Mouse (Mus musculus) heart, postnatal 0 days (tissue): ENCODE data around the gene Slc13a5. TPM values are rescaled to one million over a fixed set of nuclear protein-coding genes. Genes with fewer than 3 reads are reported as not detected.

Source experiments
- ATAC-seq: fragments of 200-750 bp; cut with Nextera tagmentation; 2 replicates; pipeline ENCODE4 v1.8.0; 2017; ENCODE audit warnings: low read depth, moderate number of reproducible peaks, moderate library complexity; ENCODE audit not compliant: insufficient read depth
- DNase-seq: peaks from one replicate; pipeline ENCODE4 v3.0.0-alpha.2; 2016; ENCODE audit warnings: low spot score
- H3K27ac ChIP-seq: fragments of 300-500 bp; sonication (generic); 2 replicates; pipeline ENCODE4 v1.5.1; 2014; ENCODE audit warnings: low read depth, mild to moderate bottlenecking
- H3K27me3 ChIP-seq: fragments of 300-500 bp; sonication (generic); 2 replicates; pipeline ENCODE4 v1.6.1; 2014; ENCODE audit warnings: low read length, mixed read lengths; ENCODE audit not compliant: control insufficient read depth, insufficient read depth
- H3K36me3 ChIP-seq: fragments of 300-500 bp; sonication (generic); replicated peaks from 2 replicates; pipeline ENCODE4 v1.6.1; 2014; ENCODE audit warnings: low read length, mixed read lengths; ENCODE audit not compliant: control insufficient read depth, insufficient read depth
- H3K4me1 ChIP-seq: fragments of 300-500 bp; sonication (generic); 2 replicates; pipeline ENCODE4 v1.6.1; 2014; ENCODE audit warnings: antibody characterized with exemption; ENCODE audit not compliant: control insufficient read depth, insufficient read depth
- H3K4me2 ChIP-seq: fragments of 300-500 bp; sonication (generic); 2 replicates; pipeline ENCODE4 v1.6.1; 2014; ENCODE audit warnings: low read depth, mild to moderate bottlenecking, low read length, moderate library complexity
- H3K4me3 ChIP-seq: fragments of 300-500 bp; sonication (generic); 2 replicates; pipeline ENCODE4 v1.5.1; 2014; ENCODE audit warnings: low read depth, low read length
- H3K9ac ChIP-seq: fragments of 300-500 bp; sonication (generic); replicated peaks from 2 replicates; pipeline ENCODE4 v1.6.1; 2014; ENCODE audit warnings: low read depth, low read length, mixed read lengths
- H3K9me3 ChIP-seq: fragments of 300-500 bp; sonication (generic); replicated peaks from 2 replicates; pipeline ENCODE4 v1.6.1; 2016; ENCODE audit warnings: low read length; ENCODE audit not compliant: control insufficient read depth
- CTCF ChIP-seq: IDR thresholded peaks from 2 replicates; pipeline ENCODE4 v1.5.1; 2016; ENCODE audit warnings: antibody characterized with exemption, control low read depth, low read depth
- EP300 ChIP-seq: IDR thresholded peaks from 2 replicates; pipeline ENCODE4 v1.6.1; 2016; ENCODE audit warnings: antibody characterized with exemption, low read depth
- WGBS: fragments of 180-500 bp; shearing (Covaris S2); extraction: QIAGEN DNeasy Blood & Tissue Kit; methylation state at CpG from one replicate; pipeline ENCODE4 v1.1.7; 2014; 5-methylcytosine and 5-hydroxymethylcytosine counted together
- polyA plus RNA-seq: library from polyadenylated mRNA; unstranded; fragments of >200 nt; fragmentation: Nextera tagmentation; extraction: Ambion mirVana; gene quantifications from 2 replicates; pipeline ENCODE4 v1.2.1, GENCODE M21; 2015
- total RNA-seq: library from RNA; depleted of rRNA; stranded (reverse); fragments of >200 nt; gene quantifications from 2 replicates; pipeline ENCODE4 v1.2.3, GENCODE M21; 2014; ENCODE audit warnings: low replicate concordance

Gene Slc13a5
- total and polyA plus RNA-seq, 2 experiments from 2014 or later = not detected

- Histone ChIP-seq H3K27me3 (no peaks in the 10 kb centered on the region), H3K9me3 (no peaks in the 10 kb centered on the region), H3K36me3 (peaks cover 20% of the 10 kb centered on the region), H3K4me1 (0 out of 2 replicates have a peak, but pooled peaks cover 9% of the 10 kb centered on the region), H3K4me3 (no peak overlapping the region), H3K9ac (no peak overlapping the region), H3K27ac (no peak overlapping the region), H3K4me2 (no peak overlapping the region)
- TF ChIP-seq EP300 (no peak), CTCF (no peak)
- ATAC-seq = no peak
- no peak for DNase-seq
- WGBS = 80% methylated on average over 5 of the region's 5 CpGs
Measured at GRCm38 (mm10) chr11:72307461-72307860, 40.4 kb upstream of the Slc13a5 start.

DNA sequence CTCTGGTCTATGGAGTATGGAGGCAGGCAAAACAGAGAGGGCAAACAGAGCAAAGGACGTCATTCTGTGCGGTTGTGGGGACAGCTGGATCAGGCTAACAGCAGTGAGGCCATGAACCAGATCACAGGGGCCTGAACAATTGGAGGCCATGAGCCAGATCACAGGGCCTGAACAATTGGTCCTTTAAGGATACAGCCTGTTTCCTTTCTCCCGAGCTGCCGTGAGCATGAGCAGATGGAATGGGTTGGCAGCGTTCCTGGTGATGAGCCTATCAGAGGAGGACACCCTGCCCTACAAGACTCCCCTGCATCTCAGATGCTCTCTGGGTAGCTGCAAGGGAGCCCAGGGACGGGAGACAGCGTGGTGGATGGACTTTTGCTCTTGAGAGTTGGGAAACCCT lies 35.2 kb upstream of the Slc13a5 start:
- Histone ChIP-seq H3K27me3 (no peaks in the 10 kb centered on the region), H3K36me3 (peaks cover 10% of the 10 kb centered on the region; the same call in 1 of the 2 replicates), H3K9ac (peak overlapping the region; percentile 48), H3K4me2 (peak overlapping the region; percentile 64), H3K27ac (peak overlapping the region; percentile 89), H3K4me3 (peak overlapping the region; percentile 54), H3K9me3 (no peaks in the 10 kb centered on the region), H3K4me1 (peaks cover 21% of the 10 kb centered on the region)
- TF ChIP-seq EP300 = no peak
- TF ChIP-seq CTCF = no peak
- peak; percentile 25 for DNase-seq
- WGBS = 69% methylated on average over 7 of the region's 7 CpGs
- peak; percentile 59; the same call in 1 of the 2 replicates for ATAC-seq

- Histone ChIP-seq H3K4me3 (peak within 1 kb of the TSS; percentile 54), H3K27me3 (no peaks in the 10 kb centered on the region), H3K4me1 (peaks cover 21% of the 10 kb centered on the region), H3K27ac (peak within 1 kb of the TSS; percentile 89), H3K4me2 (peak within 1 kb of the TSS; percentile 64), H3K9ac (peak within 1 kb of the TSS; percentile 48), H3K9me3 (no peaks in the 10 kb centered on the region), H3K36me3 (peaks cover under 1% of the 10 kb centered on the region; the same call in 1 of the 2 replicates)
- peak; percentile 85 for DNase-seq
- ATAC-seq = peak; percentile 90
- WGBS = 6% methylated on average over 6 of the region's 6 CpGs
- TF ChIP-seq EP300 (no peak), CTCF (no peak)
Measured at GRCm38 (mm10) chr11:72301334-72301733, 34.3 kb upstream of the Slc13a5 start, which contains the start of gene Xaf1. TSS of gene Xaf1 (plus strand) at chr11:72301629.

- Histone ChIP-seq H3K9ac (no peak overlapping the region), H3K4me3 (no peak overlapping the region), H3K4me2 (no peak overlapping the region), H3K27me3 (no peaks in the 10 kb centered on the region), H3K36me3 (no peaks in the 10 kb centered on the region), H3K4me1 (no peaks in the 10 kb centered on the region), H3K27ac (no peak overlapping the region), H3K9me3 (no peaks in the 10 kb centered on the region)
- DNase-seq (no peak), ATAC-seq (no peak)
- TF ChIP-seq CTCF (no peak), EP300 (no peak)
- 71% methylated on average over 2 of the region's 2 CpGs for WGBS
Measured at GRCm38 (mm10) chr11:72293116-72293515, 26.1 kb upstream of the Slc13a5 start.

DNA sequence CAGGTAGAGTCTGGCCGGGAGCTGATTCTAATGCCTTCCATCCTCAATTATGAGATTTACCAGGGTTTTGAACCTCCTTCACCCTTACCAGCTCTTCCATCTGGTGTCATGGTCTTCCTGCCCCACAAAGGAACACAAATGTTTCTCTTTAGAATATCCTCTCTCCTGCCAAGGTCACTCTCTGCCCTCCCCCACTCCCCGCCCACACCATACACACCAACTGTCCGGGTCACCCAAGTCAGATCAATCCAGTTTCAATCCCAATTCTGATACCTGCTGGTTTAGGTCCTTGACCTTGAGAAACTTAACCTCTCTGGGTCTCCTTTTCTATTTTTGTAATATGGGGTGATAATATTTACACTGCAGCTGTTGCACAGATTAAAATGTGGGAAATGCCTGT lies 20.5 kb upstream of the Slc13a5 start:
- no peak for TF ChIP-seq EP300
- TF ChIP-seq CTCF = no peak
- ATAC-seq (no peak), DNase-seq (no peak)
- no peaks in the 10 kb centered on the region for H3K36me3 ChIP-seq
- H3K4me2 ChIP-seq = no peak overlapping the region
- WGBS = 72% methylated on average over 3 of the region's 3 CpGs
- no peaks in the 10 kb centered on the region for H3K9me3 ChIP-seq
- H3K27ac ChIP-seq = no peak overlapping the region
- H3K9ac ChIP-seq = no peak overlapping the region
- no peaks in the 10 kb centered on the region for H3K27me3 ChIP-seq
- H3K4me3 ChIP-seq = no peak overlapping the region
- no peaks in the 10 kb centered on the region for H3K4me1 ChIP-seq

- Histone ChIP-seq H3K4me1 (no peaks in the 10 kb centered on the region), H3K4me2 (no peak overlapping the region), H3K9ac (no peak overlapping the region), H3K4me3 (no peak overlapping the region), H3K27me3 (no peaks in the 10 kb centered on the region), H3K36me3 (no peaks in the 10 kb centered on the region), H3K27ac (no peak overlapping the region), H3K9me3 (no peaks in the 10 kb centered on the region)
- ATAC-seq (no peak), DNase-seq (no peak)
- TF ChIP-seq CTCF (no peak), EP300 (no peak)
- WGBS = 88% methylated on average over 2 of the region's 2 CpGs
Measured at GRCm38 (mm10) chr11:72287126-72287525, 20.1 kb upstream of the Slc13a5 start.
